Mouse (Mus musculus) heart, adult 2 months (tissue): ENCODE measurements around the gene Gzmk. TPM values are rescaled to one million over a fixed set of nuclear protein-coding genes. Genes with fewer than 3 reads are reported as not detected.

Experiments used
- DNase-seq, 2 experiments: peaks; one replicate each; pipeline ENCODE4 v3.0.0; 2021
- H3K27ac ChIP-seq: fragments of 200-600 bp; 2 replicates; pipeline ENCODE4 v1.8.1; 2022
- H3K27me3 ChIP-seq: fragments of 200-500 bp; 2 replicates; pipeline ENCODE4 v1.6.1; 2012; ENCODE audit warnings: mild to moderate bottlenecking, low read length, inconsistent platforms, mixed read lengths; ENCODE audit not compliant: control insufficient read depth, insufficient read depth
- H3K36me3 ChIP-seq: fragments of 200-500 bp; 2 replicates; pipeline ENCODE4 v1.6.1; 2012; ENCODE audit warnings: low read length, inconsistent platforms; ENCODE audit not compliant: control insufficient read depth, insufficient read depth
- H3K4me1 ChIP-seq: fragments of 200-500 bp; 2 replicates; pipeline ENCODE4 v1.6.1; 2011; ENCODE audit warnings: low read length; ENCODE audit not compliant: control insufficient read depth, insufficient read depth
- H3K4me3 ChIP-seq: fragments of 200-600 bp; 2 replicates; pipeline ENCODE4 v1.8.1; 2022
- H3K79me2 ChIP-seq: fragments of 200-500 bp; replicated peaks from 2 replicates; pipeline ENCODE4 v1.6.1; 2012; ENCODE audit warnings: mild to moderate bottlenecking, inconsistent platforms, low read length, moderate library complexity, mixed read lengths; ENCODE audit not compliant: control insufficient read depth, insufficient read depth
- H3K9ac ChIP-seq: fragments of 200-500 bp; 2 replicates; pipeline ENCODE4 v1.6.1; 2012; ENCODE audit warnings: low read depth, mild to moderate bottlenecking, control low read depth, inconsistent platforms, low read length, mixed read lengths
- CTCF ChIP-seq: fragments of 200-600 bp; IDR thresholded peaks from 2 replicates; pipeline ENCODE4 v1.8.1; 2022; ENCODE audit warnings: antibody characterized with exemption, mild to moderate bottlenecking, moderate library complexity
- EP300 ChIP-seq: fragments of 200-500 bp; IDR thresholded peaks from 2 replicates; pipeline ENCODE4 v1.6.1; 2011; ENCODE audit warnings: low read depth, low read length, control low read depth; ENCODE audit not compliant: insufficient read depth
- POLR2A ChIP-seq: fragments of 200-500 bp; IDR thresholded peaks from 2 replicates; pipeline ENCODE4 v1.6.1; 2011; ENCODE audit warnings: mild to moderate bottlenecking, low read depth, low read length, control low read depth; ENCODE audit not compliant: insufficient read depth
- WGBS: fragments of 180-500 bp; shearing (Covaris S2); methylation state at CpG from one replicate; pipeline ENCODE4 v1.1.7; 2018; 5-methylcytosine and 5-hydroxymethylcytosine counted together
- intact Hi-C: fragments of 180-260 bp; cut with DNase I; formaldehyde crosslinking; loops from one replicate; pipeline ENCODE4 v1.15.1; 2025
- polyA plus RNA-seq: library from polyadenylated mRNA; depleted of rRNA; stranded (reverse); fragments of >200 nt; gene quantifications from 2 replicates; pipeline ENCODE4 v1.2.3, GENCODE M21; 2012
- total RNA-seq, 2 experiments: library from RNA; stranded (reverse); gene quantifications; 2 replicates each; pipeline ENCODE4 v1.2.3; 2021

The Gzmk gene
- total and polyA plus RNA-seq, 3 experiments, result not detected

DNA sequence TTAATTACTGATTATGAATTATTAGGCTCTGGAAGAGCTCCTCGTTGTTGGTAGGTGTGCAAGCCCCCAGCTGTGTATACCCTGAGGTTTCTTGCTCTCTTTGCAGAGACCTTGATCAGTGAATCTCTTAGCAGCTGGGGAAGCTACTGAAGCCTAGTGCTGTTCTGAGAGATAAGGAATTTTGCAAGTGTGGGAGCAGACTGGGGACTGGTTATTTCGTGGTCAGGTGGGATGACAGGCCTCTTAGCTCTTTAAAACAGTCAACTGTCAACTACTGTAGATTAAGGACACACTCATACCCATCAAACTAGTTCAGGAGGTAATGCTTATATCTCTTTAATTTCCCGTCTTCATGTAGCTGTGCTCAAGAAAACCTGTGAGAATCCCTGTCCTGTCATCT, 13.3 kb downstream of the Gzmk start:
- no peak for DNase-seq
- no peaks in the 10 kb centered on the region for H3K4me1 ChIP-seq
- 59% methylated on average over 3 of the region's 3 CpGs for WGBS

DNA sequence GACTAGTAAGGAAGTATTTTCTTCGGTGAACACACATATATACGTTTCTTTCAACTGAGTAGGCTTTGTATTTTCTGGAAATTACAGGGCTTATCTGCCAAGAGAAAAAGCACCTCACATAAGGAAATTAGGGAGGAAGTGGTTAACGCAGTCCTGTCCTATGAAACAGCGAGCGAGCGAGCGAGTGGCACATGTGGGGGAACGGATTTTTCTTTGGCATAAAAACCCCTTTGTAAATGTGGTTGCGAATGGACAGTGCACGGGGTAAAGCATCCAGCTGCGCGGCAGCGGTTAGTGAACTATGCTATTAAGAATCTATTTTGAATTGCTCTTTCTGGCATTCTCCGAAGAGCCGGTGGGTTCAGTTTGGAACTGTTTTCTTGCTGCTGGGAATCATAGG, 14.4 kb downstream of the Gzmk start:
- 56% methylated on average over 15 of the region's 15 CpGs for WGBS
- Histone ChIP-seq H3K27me3 (no peaks in the 10 kb centered on the region), H3K79me2 (no peaks in the 10 kb centered on the region), H3K4me1 (no peaks in the 10 kb centered on the region), H3K9ac (no peak overlapping the region), H3K27ac (no peak overlapping the region), H3K4me3 (no peak overlapping the region), H3K36me3 (no peaks in the 10 kb centered on the region)
- intact Hi-C loops, result loop anchor here (5.0 kb wide), 1 partner anchor 51 kb away; no protein-coding TSS in a partner anchor
- TF ChIP-seq CTCF (no peak), POLR2A (no peak), EP300 (no peak)
- no peak for DNase-seq

More for the DNA sequence above, 13.3 kb downstream of the Gzmk start:
- H3K36me3 ChIP-seq, result no peaks in the 10 kb centered on the region
- no peaks in the 10 kb centered on the region for H3K79me2 ChIP-seq
- TF ChIP-seq CTCF, result no peak
- no peak for TF ChIP-seq EP300
- TF ChIP-seq POLR2A, result no peak
- no peak overlapping the region for H3K4me3 ChIP-seq
- no peak overlapping the region for H3K9ac ChIP-seq
- H3K27me3 ChIP-seq, result no peaks in the 10 kb centered on the region
- intact Hi-C loops, result loop anchor here (5.0 kb wide), 1 partner anchor 50 kb away; no protein-coding TSS in a partner anchor
- no peak overlapping the region for H3K27ac ChIP-seq

DNA sequence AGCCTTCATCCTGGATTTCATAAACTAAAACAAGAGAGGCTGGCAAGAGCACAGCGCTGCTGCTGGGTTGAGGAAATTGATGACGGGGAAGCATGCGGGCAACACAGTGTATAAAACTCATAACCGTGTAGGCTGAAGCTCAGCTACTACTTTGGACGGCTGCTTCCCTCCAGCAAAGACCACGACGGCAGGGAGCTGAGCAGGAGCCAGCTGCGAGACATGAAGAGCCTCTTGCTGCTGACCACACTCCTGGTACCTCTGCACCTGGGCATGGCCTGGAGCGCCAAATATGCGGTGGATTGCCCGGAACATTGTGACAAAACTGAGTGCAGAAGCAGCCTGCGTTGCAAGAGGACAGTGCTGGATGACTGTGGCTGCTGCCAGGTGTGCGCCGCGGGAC, 16.1 kb downstream of the Gzmk start, which contains the start of gene Esm1:
Gene Esm1 (plus strand): TSS at position 36 of the 400 bp plus-strand sequence.
- Histone ChIP-seq H3K79me2 (no peaks in the 10 kb centered on the region), H3K4me3 (peak within 1 kb of the TSS; percentile 14; the same call in 1 of the 2 replicates), H3K9ac (no peak within 1 kb of the TSS), H3K4me1 (no peaks in the 10 kb centered on the region), H3K27ac (no peak within 1 kb of the TSS), H3K36me3 (no peaks in the 10 kb centered on the region), H3K27me3 (no peaks in the 10 kb centered on the region)
- DNase-seq, result no peak
- WGBS, result 26% methylated on average over 15 of the region's 15 CpGs
- intact Hi-C loops, result loop anchor here (5.0 kb wide), 1 partner anchor 53 kb away; no protein-coding TSS in a partner anchor
- no peak for TF ChIP-seq POLR2A
- no peak for TF ChIP-seq EP300

DNA sequence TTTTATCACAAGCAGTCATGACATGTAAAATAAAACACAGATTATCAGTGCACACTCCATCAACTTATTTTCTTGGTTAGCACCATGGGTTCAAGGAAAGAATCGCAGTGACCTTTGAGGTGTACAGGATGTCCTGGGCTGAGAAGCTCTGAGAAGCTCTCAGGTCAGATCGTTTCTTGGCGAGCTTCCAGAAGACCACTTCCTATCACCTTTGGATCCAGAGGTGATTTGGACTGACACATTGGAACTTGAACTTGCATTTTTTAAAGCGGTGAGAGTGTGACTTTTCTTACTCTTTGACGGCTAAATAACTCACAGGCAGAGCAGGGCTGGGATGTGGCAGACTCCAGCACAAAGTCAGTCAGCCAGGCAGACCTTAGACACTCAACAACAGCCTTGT, 20.4 kb downstream of the Gzmk start:
- no peak overlapping the region for H3K27ac ChIP-seq
- no peak overlapping the region for H3K4me3 ChIP-seq
- TF ChIP-seq CTCF, result no peak
- TF ChIP-seq POLR2A, result no peak
- TF ChIP-seq EP300, result no peak
- H3K36me3 ChIP-seq, result no peaks in the 10 kb centered on the region
- DNase-seq, result no peak
- intact Hi-C loops, result no loop called here
- H3K79me2 ChIP-seq, result no peaks in the 10 kb centered on the region
- 52% methylated on average over 5 of the region's 5 CpGs for WGBS
- H3K9ac ChIP-seq, result no peak overlapping the region
- H3K27me3 ChIP-seq, result no peaks in the 10 kb centered on the region
- no peaks in the 10 kb centered on the region for H3K4me1 ChIP-seq

GRCm38 (mm10) chr13:113203146-113203545, 22.6 kb downstream of the Gzmk start:
- intact Hi-C loops, result no loop called here
- no peaks in the 10 kb centered on the region for H3K36me3 ChIP-seq
- H3K27me3 ChIP-seq, result no peaks in the 10 kb centered on the region
- H3K27ac ChIP-seq, result no peak overlapping the region
- H3K4me3 ChIP-seq, result no peak overlapping the region
- no peak overlapping the region for H3K9ac ChIP-seq
- no peaks in the 10 kb centered on the region for H3K79me2 ChIP-seq
- WGBS, result 52% methylated on average over 5 of the region's 5 CpGs
- H3K4me1 ChIP-seq, result no peaks in the 10 kb centered on the region
- no peak for DNase-seq
- TF ChIP-seq EP300, result no peak
- no peak for TF ChIP-seq POLR2A
- no peak for TF ChIP-seq CTCF

DNA sequence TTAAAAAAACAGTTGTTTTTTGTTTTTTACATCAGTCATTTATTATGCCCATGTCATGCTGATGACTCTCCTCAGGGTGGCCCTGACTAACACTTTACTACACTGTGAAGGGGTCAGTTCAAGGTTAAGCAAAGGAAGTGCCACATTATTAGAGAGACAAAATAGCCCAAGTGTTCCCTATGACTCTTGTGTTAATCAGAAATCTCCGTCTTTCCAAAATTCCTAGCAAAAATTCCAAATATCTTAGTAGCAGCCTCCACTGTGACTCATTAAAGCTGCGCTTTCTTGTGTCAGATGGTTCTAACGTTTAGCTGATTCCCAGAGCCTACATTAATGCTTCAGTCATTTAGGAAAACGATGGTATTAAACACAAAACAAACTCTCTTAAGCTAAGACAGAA, 23.5 kb downstream of the Gzmk start:
- no peak overlapping the region for H3K4me3 ChIP-seq
- intact Hi-C loops, result no loop called here
- H3K27me3 ChIP-seq, result no peaks in the 10 kb centered on the region
- no peaks in the 10 kb centered on the region for H3K79me2 ChIP-seq
- no peak overlapping the region for H3K9ac ChIP-seq
- DNase-seq, result no peak
- WGBS, result 56% methylated on average over 4 of the region's 4 CpGs
- H3K36me3 ChIP-seq, result no peaks in the 10 kb centered on the region
- no peaks in the 10 kb centered on the region for H3K4me1 ChIP-seq
- TF ChIP-seq EP300 (no peak), CTCF (no peak), POLR2A (no peak)
- no peak overlapping the region for H3K27ac ChIP-seq
